Mouse (Mus musculus) liver, postnatal 0 days (tissue): ENCODE measurements around the gene 4930535I16Rik. TPM values are rescaled to one million over a fixed set of nuclear protein-coding genes. Genes with fewer than 3 reads are reported as not detected.

Experiments used
- ATAC-seq: fragments of 200-750 bp; cut with Nextera tagmentation; 2 replicates; pipeline ENCODE4 v1.8.0; 2017; ENCODE audit warnings: mild to moderate bottlenecking, moderate library complexity
- DNase-seq: peaks from one replicate; pipeline ENCODE4 v3.0.0-alpha.2; 2016
- H3K27ac ChIP-seq: fragments of 300-500 bp; sonication (generic); 2 replicates; pipeline ENCODE4 v1.5.1; 2014; ENCODE audit warnings: antibody characterized with exemption, moderate library complexity, mild to moderate bottlenecking, low read depth
- H3K27me3 ChIP-seq: fragments of 300-500 bp; sonication (generic); 2 replicates; pipeline ENCODE4 v1.6.1; 2014; ENCODE audit warnings: low read length, control low read depth, mixed read lengths; ENCODE audit not compliant: insufficient read depth
- H3K36me3 ChIP-seq: fragments of 300-500 bp; sonication (generic); replicated peaks from 2 replicates; pipeline ENCODE4 v1.6.1; 2014; ENCODE audit warnings: mild to moderate bottlenecking, control low read depth, low read length, moderate library complexity, mixed read lengths; ENCODE audit not compliant: insufficient read depth
- H3K4me1 ChIP-seq: fragments of 300-500 bp; sonication (generic); 2 replicates; pipeline ENCODE4 v1.6.1; 2014; ENCODE audit warnings: antibody characterized with exemption, mild to moderate bottlenecking, control low read depth; ENCODE audit not compliant: insufficient read depth
- H3K4me2 ChIP-seq: fragments of 300-500 bp; sonication (generic); 2 replicates; pipeline ENCODE4 v1.6.1; 2014; ENCODE audit warnings: low read depth, mild to moderate bottlenecking, low read length, moderate library complexity, mixed read lengths
- H3K4me3 ChIP-seq: fragments of 300-500 bp; sonication (generic); 2 replicates; pipeline ENCODE4 v1.5.1; 2014; ENCODE audit warnings: low read depth, low read length
- H3K9ac ChIP-seq: fragments of 300-500 bp; sonication (generic); replicated peaks from 2 replicates; pipeline ENCODE4 v1.6.1; 2014; ENCODE audit warnings: mild to moderate bottlenecking, moderate library complexity
- H3K9me3 ChIP-seq: fragments of 300-500 bp; sonication (generic); 2 replicates; pipeline ENCODE4 v1.6.1; 2016; ENCODE audit warnings: mild to moderate bottlenecking, control low read depth, low read length, mixed read lengths
- CTCF ChIP-seq: sonication (generic); IDR thresholded peaks from 2 replicates; pipeline ENCODE4 v1.5.1; 2016; ENCODE audit warnings: antibody characterized with exemption, low read depth
- EP300 ChIP-seq: IDR thresholded peaks from 2 replicates; pipeline ENCODE4 v1.6.1; 2016; ENCODE audit warnings: antibody characterized with exemption, low read depth, mild to moderate bottlenecking
- WGBS: fragments of 180-500 bp; shearing (Covaris S2); extraction: QIAGEN DNeasy Blood & Tissue Kit; methylation state at CpG from one replicate; pipeline ENCODE4 v1.1.7; 2014; ENCODE audit not compliant: insufficient replicate concordance; 5-methylcytosine and 5-hydroxymethylcytosine counted together
- polyA plus RNA-seq: library from polyadenylated mRNA; unstranded; fragments of >200 nt; fragmentation: Nextera tagmentation; extraction: Ambion mirVana; gene quantifications from 2 replicates; pipeline ENCODE4 v1.2.1, GENCODE M21; 2015

4930535I16Rik gene
- not detected in 2 replicates for polyA plus RNA-seq

DNA sequence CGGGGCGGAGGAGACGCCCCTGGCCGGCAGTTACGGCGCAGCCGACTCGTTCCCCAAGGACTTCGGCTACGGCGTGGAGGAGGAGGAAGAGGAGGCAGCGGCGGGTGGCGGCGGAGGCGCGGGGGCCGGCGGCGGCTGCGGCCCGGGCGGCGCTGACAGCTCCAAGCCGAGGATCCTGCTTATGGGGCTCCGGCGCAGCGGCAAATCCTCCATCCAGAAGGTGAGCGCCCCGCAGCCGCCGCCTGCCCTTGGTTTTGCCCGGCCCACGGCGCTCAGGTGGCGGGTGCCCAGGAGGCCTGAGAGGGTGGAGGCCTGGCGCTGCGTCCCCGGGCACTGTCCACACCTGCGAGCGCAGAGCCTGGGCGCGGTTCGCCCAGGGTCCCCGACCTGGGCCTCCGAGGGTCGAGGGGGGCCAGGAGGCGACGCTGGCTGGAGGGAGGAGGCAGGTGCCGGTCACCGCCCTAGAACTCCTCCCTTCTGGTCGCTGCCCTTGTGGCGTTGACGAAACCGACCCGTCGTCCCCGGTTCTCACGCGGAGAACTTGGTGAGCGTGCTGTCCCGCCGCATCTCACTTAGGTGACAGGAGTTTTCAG lies at the start of gene 4930535I16Rik:
4930535I16Rik (minus strand) TSS at position 475 of the 593 bp plus-strand sequence.
- peak within 1 kb of the TSS; percentile 95 for H3K9ac ChIP-seq
- no peaks in the 10 kb centered on the region for H3K27me3 ChIP-seq
- peak within 1 kb of the TSS; percentile 99 for H3K4me3 ChIP-seq
- peaks cover 18% of the 10 kb centered on the region for H3K36me3 ChIP-seq
- H3K4me1 ChIP-seq: peaks cover 27% of the 10 kb centered on the region
- TF ChIP-seq CTCF (no peak), EP300 (no peak)
- DNase-seq: peak; percentile 66
- H3K27ac ChIP-seq: peak within 1 kb of the TSS; percentile 95
- 0% methylated on average over 47 of the region's 63 CpGs for WGBS
- H3K4me2 ChIP-seq: peak within 1 kb of the TSS; percentile 86
- peak; percentile 41 for ATAC-seq
- no peaks in the 10 kb centered on the region for H3K9me3 ChIP-seq

DNA sequence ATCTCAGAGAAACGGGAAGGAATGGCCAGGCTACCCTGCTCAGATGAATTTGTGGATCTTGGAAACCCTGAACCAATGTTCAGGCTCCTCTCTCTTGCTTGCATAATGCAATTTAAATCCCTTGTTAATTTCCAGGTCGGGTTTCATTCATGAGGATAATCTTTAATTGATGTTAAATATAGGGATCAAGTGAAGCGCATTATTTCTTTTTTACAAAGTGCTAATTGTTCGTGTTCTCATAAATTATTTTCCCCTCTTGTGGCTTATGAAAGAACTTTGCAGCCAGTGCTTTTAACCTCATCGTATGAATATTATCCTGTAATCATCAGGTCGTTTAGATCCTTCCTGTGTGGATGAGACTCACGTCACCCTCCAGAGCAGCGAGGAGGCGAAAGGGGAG lies 44.9 kb upstream of the 4930535I16Rik start:
- Histone ChIP-seq H3K9ac (no peak overlapping the region), H3K4me3 (no peak overlapping the region), H3K9me3 (no peaks in the 10 kb centered on the region), H3K27me3 (no peaks in the 10 kb centered on the region), H3K4me1 (peaks cover 14% of the 10 kb centered on the region), H3K27ac (no peak overlapping the region), H3K4me2 (no peak overlapping the region), H3K36me3 (no peaks in the 10 kb centered on the region)
- ATAC-seq (no peak), DNase-seq (no peak)
- 66% methylated on average over 9 of the region's 9 CpGs for WGBS
- TF ChIP-seq EP300: no peak
- TF ChIP-seq CTCF: no peak

DNA sequence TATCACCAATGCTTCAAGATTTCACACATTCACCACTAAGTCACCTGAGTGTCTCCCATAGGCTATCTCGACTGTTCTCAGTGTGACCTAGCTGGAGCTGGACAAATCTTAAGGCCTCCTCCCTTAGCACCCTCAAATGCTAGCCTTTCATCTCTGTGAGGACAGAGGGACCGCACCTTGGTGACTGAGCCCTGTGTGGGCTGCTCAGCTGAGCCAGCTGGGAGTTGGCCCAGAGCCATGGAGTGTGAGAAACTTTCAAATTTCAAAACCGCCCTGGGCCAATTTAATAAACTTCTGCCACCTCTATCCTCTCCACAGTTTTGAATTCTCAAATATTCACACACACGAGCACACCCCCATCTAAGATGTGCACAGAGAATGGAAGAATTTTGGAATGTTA lies 43.1 kb upstream of the 4930535I16Rik start:
- no peak for TF ChIP-seq CTCF
- TF ChIP-seq EP300: no peak
- DNase-seq (no peak), ATAC-seq (no peak)
- peaks cover 14% of the 10 kb centered on the region for H3K4me1 ChIP-seq
- H3K27me3 ChIP-seq: peaks cover 7% of the 10 kb centered on the region; the same call in 1 of the 2 replicates
- no peak overlapping the region for H3K27ac ChIP-seq
- H3K9me3 ChIP-seq: no peaks in the 10 kb centered on the region
- 49% methylated on average over 4 of the region's 4 CpGs for WGBS
- no peak overlapping the region for H3K9ac ChIP-seq
- no peaks in the 10 kb centered on the region for H3K36me3 ChIP-seq
- 0 out of 2 replicates have a peak overlapping the region, but pooled peaks have one; percentile 13 for H3K4me2 ChIP-seq
- H3K4me3 ChIP-seq: no peak overlapping the region

DNA sequence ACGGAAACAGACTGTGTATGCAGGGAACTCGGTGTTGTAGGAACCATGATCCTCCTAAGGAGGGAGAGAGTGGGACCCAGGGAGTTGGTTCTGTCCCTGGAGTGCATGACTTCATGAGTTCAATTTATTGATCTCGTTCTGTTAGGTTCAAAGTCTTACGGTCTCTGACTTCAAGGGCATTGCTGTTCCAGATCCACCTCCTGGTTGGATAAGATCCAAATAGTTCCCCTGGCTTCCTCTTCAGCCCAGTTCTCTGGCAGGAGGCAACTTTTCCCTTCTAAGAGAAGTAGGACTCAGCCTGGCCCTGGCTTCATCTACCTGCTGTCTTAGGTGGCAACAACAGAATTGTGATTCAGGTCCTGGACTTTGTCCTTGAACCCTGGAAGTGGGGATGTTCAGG lies 40.1 kb upstream of the 4930535I16Rik start:
- no peak overlapping the region for H3K27ac ChIP-seq
- ATAC-seq: peak; percentile 54; the same call in 1 of the 2 replicates
- TF ChIP-seq EP300 (no peak), CTCF (no peak)
- peaks cover 7% of the 10 kb centered on the region; the same call in 1 of the 2 replicates for H3K27me3 ChIP-seq
- 40% methylated on average over 4 of the region's 4 CpGs for WGBS
- no peak overlapping the region for H3K4me2 ChIP-seq
- peaks cover 14% of the 10 kb centered on the region for H3K4me1 ChIP-seq
- no peak overlapping the region for H3K9ac ChIP-seq
- H3K4me3 ChIP-seq: no peak overlapping the region
- no peak for DNase-seq
- H3K9me3 ChIP-seq: no peaks in the 10 kb centered on the region
- H3K36me3 ChIP-seq: no peaks in the 10 kb centered on the region

DNA sequence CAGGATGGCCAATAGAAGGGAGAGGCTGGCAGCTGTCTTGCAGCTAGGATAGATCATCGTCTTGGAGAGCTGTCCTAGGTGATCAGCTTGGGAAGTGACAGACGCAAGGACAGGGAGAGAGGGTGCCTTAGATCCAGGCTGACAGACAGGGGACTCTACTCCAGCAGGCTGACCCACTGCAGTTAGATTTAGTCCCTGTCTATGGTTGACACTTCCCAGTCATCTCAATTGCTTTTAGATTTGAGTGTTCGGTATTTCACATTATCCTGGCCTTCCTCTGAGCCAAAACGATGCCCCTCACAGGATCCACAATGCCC lies 39.6 kb upstream of the 4930535I16Rik start:
- H3K9ac ChIP-seq: no peak overlapping the region
- no peak overlapping the region for H3K27ac ChIP-seq
- no peaks in the 10 kb centered on the region for H3K36me3 ChIP-seq
- peaks cover 7% of the 10 kb centered on the region; the same call in 1 of the 2 replicates for H3K27me3 ChIP-seq
- peak; percentile 45 for ATAC-seq
- H3K9me3 ChIP-seq: no peaks in the 10 kb centered on the region
- no peak for TF ChIP-seq CTCF
- no peak for TF ChIP-seq EP300
- no peak overlapping the region for H3K4me3 ChIP-seq
- H3K4me1 ChIP-seq: peaks cover 14% of the 10 kb centered on the region
- H3K4me2 ChIP-seq: no peak overlapping the region
- no peak for DNase-seq
- WGBS: 58% methylated on average over 4 of the region's 4 CpGs

DNA sequence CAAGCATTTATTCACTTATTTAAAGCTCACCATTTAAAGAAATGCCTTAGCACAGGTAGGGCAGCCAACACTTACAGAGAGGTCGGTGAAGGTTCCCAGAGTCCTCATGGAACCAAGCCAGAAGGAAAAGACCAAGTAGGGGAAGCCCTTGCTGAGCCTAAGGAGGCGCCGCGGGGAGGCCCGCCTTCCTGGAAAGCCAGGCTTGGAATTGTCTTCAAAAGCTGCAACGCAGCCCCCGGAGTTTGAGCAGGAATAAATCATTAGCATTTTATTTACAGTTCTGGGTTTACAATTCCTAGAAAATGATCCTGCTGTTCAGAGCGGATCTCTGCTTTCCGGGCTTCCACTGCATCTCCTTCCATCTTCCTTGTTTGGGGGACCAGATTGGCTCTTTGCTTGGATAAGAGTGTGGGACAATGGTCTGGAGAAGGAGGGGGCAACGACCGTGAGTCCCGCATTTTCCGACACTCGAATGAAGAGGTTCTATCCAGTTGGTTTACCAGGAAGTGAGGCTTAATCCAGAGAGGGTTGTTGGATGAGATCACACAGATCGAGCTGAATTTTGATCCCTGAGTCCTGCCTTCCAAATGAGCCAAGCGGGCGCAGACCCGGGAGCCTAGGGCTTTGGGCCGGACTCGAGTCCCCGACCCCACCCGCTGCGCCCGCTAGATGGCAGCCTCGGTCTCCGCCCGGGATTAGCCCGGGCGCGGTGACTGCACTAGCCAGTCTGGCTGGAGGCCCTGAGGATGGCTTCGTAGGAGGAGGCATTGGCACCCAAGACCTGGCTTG lies 39.1 kb upstream of the 4930535I16Rik start:
- Histone ChIP-seq H3K27me3 (peaks cover 7% of the 10 kb centered on the region; the same call in 1 of the 2 replicates), H3K4me3 (no peak overlapping the region), H3K27ac (no peak overlapping the region), H3K4me1 (peaks cover 14% of the 10 kb centered on the region), H3K9me3 (no peaks in the 10 kb centered on the region), H3K9ac (no peak overlapping the region; the same call in 1 of the 2 replicates), H3K4me2 (0 out of 2 replicates have a peak overlapping the region, but pooled peaks have one; percentile 32), H3K36me3 (no peaks in the 10 kb centered on the region)
- ATAC-seq (peak; percentile 86), DNase-seq (peak; percentile 86)
- TF ChIP-seq EP300 (no peak), CTCF (peak; percentile 86)
- 8% methylated on average over 31 of the region's 31 CpGs for WGBS
